Mouse (Mus musculus) stomach, embryonic 14.5 days (tissue): ENCODE data around the gene Mbtd1. TPM values are rescaled to one million over a fixed set of nuclear protein-coding genes. Genes with fewer than 3 reads are reported as not detected.

ENCODE experiments used
- ATAC-seq: fragments of 200-750 bp; cut with Nextera tagmentation; 2 replicates; pipeline ENCODE4 v1.8.0; 2017; ENCODE audit warnings: low read depth, moderate TSS enrichment; ENCODE audit not compliant: insufficient number of reproducible peaks, insufficient read depth, low FRiP score
- H3K27ac ChIP-seq: fragments of 300-500 bp; sonication (generic); 2 replicates; pipeline ENCODE4 v1.5.1; 2014; ENCODE audit warnings: mild to moderate bottlenecking, low read length, moderate library complexity, mixed read lengths
- H3K27me3 ChIP-seq: fragments of 300-500 bp; sonication (generic); 2 replicates; pipeline ENCODE4 v1.6.1; 2014; ENCODE audit warnings: low read length, control low read depth, mixed read lengths; ENCODE audit not compliant: control insufficient read depth, insufficient read depth
- H3K36me3 ChIP-seq: fragments of 300-500 bp; sonication (generic); 2 replicates; pipeline ENCODE4 v1.6.1; 2014; ENCODE audit warnings: mild to moderate bottlenecking, control low read depth, low read length, moderate library complexity, mixed read lengths; ENCODE audit not compliant: control insufficient read depth, insufficient read depth
- H3K4me1 ChIP-seq: fragments of 300-500 bp; sonication (generic); 2 replicates; pipeline ENCODE4 v1.6.1; 2014; ENCODE audit warnings: low read length, control low read depth, mixed read lengths; ENCODE audit not compliant: control insufficient read depth, insufficient read depth
- H3K4me2 ChIP-seq: fragments of 300-500 bp; sonication (generic); replicated peaks from 2 replicates; pipeline ENCODE4 v1.6.1; 2014; ENCODE audit warnings: low read depth, low read length, control low read depth
- H3K4me3 ChIP-seq: fragments of 300-500 bp; sonication (generic); 2 replicates; pipeline ENCODE4 v1.5.1; 2014; ENCODE audit warnings: low read depth, low read length, control low read depth
- H3K9ac ChIP-seq: fragments of 300-500 bp; sonication (generic); replicated peaks from 2 replicates; pipeline ENCODE4 v1.6.1; 2014; ENCODE audit warnings: low read depth, mild to moderate bottlenecking, control low read depth, low read length, moderate library complexity, mixed read lengths
- H3K9me3 ChIP-seq: fragments of 300-500 bp; sonication (generic); 2 replicates; pipeline ENCODE4 v1.6.1; 2016; ENCODE audit warnings: low read depth, low read length, control low read depth; ENCODE audit not compliant: control insufficient read depth
- WGBS: fragments of 180-500 bp; shearing (Covaris S2); extraction: QIAGEN DNeasy Blood & Tissue Kit; methylation state at CpG from one replicate; pipeline ENCODE4 v1.1.7; 2014; 5-methylcytosine and 5-hydroxymethylcytosine counted together
- polyA plus RNA-seq: library from polyadenylated mRNA; unstranded; fragments of >200 nt; fragmentation: Nextera tagmentation; extraction: Ambion mirVana; gene quantifications from 2 replicates; pipeline ENCODE4 v1.2.1, GENCODE M21; 2014

Gene Mbtd1
- polyA plus RNA-seq, 1 experiment from 2014 or later, result 31.1 TPM

DNA sequence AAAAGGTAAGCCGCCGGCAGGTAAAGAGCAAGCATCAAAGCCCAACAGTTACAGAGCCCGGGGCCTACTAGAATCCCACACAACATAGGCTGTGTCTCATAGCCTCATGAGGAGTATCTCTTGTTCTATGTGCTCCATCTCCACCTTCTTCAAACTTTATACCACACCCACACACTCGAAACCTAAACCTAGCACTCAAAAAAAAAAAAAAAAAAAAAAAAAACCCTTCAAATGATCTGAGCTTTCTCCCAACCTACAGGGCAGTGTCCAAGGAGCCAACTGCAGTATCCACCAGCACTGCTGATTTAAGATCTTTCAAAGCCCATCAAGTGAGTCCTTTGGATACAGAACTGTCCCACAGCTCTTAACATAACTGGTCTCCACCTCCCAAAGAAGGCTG, 1.6 kb upstream of the Mbtd1 start:
- H3K4me3 ChIP-seq, result peak overlapping the region; percentile 97; the same call in 1 of the 2 replicates
- H3K4me1 ChIP-seq, result peaks cover 26% of the 10 kb centered on the region
- peak overlapping the region; percentile 53; the same call in 1 of the 2 replicates for H3K4me2 ChIP-seq
- H3K27ac ChIP-seq, result no peak overlapping the region
- no peak overlapping the region for H3K9ac ChIP-seq
- no peaks in the 10 kb centered on the region for H3K9me3 ChIP-seq
- H3K36me3 ChIP-seq, result peaks cover 7% of the 10 kb centered on the region
- WGBS, result 83% methylated on average over 4 of the region's 4 CpGs
- H3K27me3 ChIP-seq, result no peaks in the 10 kb centered on the region
- ATAC-seq, result no peak

DNA sequence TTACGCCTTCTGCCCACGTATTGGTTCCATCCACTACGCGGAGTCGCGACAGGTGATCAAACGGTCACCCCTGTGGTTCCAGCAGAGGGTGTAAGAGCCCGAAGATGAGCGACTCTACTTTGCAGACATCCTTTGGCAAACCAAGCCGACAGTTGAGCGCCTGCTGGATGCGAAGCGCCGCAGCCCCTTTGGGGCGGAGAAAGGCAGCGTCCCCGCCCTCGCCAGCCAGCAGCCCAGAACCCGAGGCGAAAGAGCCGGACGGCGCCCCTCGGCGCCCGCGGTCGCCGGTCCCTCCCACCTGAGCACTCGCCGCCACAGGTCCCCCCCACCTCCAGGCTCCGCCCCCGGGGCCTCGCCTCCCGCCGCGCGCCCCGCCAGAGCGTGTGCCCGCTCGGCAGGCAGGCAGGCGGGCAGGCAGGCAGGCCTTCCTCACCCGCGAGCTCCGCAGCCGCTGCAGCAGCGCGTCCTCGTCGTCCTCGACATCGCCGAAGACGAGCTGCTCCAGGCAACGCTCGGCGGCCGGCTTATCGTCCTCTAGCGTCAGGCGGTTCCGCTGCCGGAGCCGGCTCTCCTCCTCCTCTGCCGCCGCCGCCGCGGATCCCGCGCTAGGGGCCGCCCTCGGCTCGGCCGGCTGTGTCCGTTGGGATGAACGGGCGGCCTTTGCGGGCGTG, 616 bp upstream of the Mbtd1 start:
- Histone ChIP-seq H3K4me3 (peak overlapping the region; percentile 97), H3K27ac (peak overlapping the region; percentile 95), H3K4me2 (peak overlapping the region; percentile 53), H3K36me3 (peaks cover 2% of the 10 kb centered on the region), H3K27me3 (no peaks in the 10 kb centered on the region), H3K4me1 (peaks cover 30% of the 10 kb centered on the region), H3K9ac (peak overlapping the region; percentile 93), H3K9me3 (no peaks in the 10 kb centered on the region)
- ATAC-seq, result peak; percentile 49
- under 1% methylated on average over 75 of the region's 81 CpGs for WGBS

DNA sequence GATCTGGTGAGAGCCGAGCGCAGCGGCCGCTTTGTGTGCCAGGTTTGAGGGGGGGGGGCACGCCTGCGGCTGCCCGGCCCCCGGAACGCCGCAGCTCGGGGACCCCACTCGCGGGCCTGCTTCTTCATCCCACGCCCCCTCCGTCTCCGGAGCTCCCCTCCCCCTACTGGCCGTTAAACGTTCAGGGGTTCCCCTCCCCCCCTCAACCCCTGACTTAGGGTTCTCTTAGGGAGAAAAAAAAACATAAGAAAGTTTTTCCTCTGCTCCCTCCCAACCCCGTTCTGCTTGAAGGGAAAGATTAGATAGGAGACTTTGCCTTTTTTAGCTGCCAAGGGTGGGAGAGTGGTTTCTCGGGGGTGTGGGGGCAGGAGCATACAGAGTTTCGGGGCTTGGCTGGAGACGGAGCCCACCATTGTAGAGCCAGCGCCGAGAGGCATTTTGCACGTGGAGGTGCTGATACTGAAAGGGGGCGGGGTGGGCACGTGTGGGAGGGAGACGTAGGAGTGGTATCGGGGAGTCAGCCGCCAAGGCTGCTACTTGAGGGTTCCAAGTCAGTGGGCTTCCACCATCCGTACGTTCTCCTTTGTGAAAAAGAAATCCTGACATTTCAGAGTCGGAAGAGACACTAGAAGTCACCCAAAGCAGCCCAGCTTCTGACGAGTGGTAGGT, 893 bp downstream of the Mbtd1 start:
- H3K27ac ChIP-seq, result peak overlapping the region; percentile 95
- peak overlapping the region; percentile 97 for H3K4me3 ChIP-seq
- H3K36me3 ChIP-seq, result peaks cover 2% of the 10 kb centered on the region
- peak overlapping the region; percentile 90 for H3K4me2 ChIP-seq
- H3K9ac ChIP-seq, result peak overlapping the region; percentile 93
- H3K27me3 ChIP-seq, result no peaks in the 10 kb centered on the region
- peaks cover 30% of the 10 kb centered on the region for H3K4me1 ChIP-seq
- H3K9me3 ChIP-seq, result no peaks in the 10 kb centered on the region
- ATAC-seq, result no peak
- WGBS, result 2% methylated on average over 32 of the region's 34 CpGs

DNA sequence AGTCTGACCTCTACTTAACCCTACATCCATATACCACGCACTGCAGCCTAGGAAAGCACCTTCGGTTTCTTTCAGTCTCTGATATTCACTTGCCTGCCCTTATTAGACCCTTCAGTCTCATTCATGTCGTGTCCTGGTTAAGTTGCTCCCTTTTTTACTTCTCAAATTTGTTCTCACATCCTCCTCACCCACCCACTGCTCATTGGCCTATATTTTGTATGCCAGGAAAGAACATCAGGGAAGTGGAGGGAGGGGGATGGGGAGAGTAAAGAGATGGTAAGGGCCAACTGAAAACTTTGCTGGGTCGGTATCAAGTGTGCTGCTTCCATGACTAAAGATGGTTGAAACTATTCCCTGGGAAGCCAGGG, 1.4 kb downstream of the Mbtd1 start:
- H3K36me3 ChIP-seq, result peaks cover 5% of the 10 kb centered on the region

DNA sequence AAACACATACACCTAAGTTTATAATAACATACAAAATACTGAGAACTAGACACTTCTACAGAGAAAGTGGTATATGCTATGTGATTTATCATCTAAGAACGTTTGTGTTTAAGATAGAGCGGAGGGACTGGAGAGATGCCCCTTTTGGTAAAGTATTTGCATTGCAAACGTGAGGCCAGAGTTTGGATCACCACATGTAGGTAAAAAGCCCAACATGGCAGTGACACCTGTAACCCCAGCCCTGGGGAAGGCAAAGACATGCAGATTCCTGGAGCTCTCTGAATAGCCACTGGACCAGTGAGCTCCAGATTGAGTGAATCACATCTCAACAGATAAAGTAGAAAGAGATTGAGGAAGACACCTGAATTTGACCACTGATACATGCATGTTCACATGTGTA, 12.1 kb downstream of the Mbtd1 start:
- Histone ChIP-seq H3K9me3 (no peaks in the 10 kb centered on the region), H3K4me1 (no peaks in the 10 kb centered on the region), H3K27ac (no peak overlapping the region), H3K4me3 (no peak overlapping the region), H3K36me3 (peaks cover 11% of the 10 kb centered on the region), H3K4me2 (no peak overlapping the region), H3K9ac (no peak overlapping the region), H3K27me3 (no peaks in the 10 kb centered on the region)
- ATAC-seq, result no peak
- WGBS, result 69% methylated on average over 3 of the region's 3 CpGs

More for the DNA sequence above, 1.4 kb downstream of the Mbtd1 start:
- no peaks in the 10 kb centered on the region for H3K27me3 ChIP-seq
- peak overlapping the region; percentile 95; the same call in 1 of the 2 replicates for H3K27ac ChIP-seq
- H3K9ac ChIP-seq, result peak overlapping the region; percentile 93
- ATAC-seq, result no peak
- peaks cover 30% of the 10 kb centered on the region for H3K4me1 ChIP-seq
- H3K4me2 ChIP-seq, result peak overlapping the region; percentile 90
- 5% methylated on average over 4 of the region's 4 CpGs for WGBS
- H3K4me3 ChIP-seq, result peak overlapping the region; percentile 97
- no peaks in the 10 kb centered on the region for H3K9me3 ChIP-seq

DNA sequence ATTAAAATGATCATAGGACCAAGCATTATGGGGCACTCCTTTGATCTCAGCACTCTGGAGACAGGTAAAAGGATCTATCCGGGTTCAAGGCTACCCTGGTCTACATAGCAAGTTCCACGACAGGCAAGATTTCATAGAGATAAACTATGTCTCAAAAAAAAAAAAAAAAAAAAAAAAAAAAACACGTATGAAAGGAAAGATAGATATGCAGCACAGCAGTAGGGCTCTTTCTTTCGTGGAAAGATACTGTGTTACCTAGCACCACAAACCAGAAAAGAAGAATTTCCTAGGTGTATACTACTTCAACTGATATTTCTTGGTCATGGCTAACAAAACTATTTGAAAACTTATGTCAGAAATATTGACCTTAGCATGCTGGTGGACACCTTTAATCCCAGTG, 21.2 kb downstream of the Mbtd1 start:
- peaks cover 33% of the 10 kb centered on the region for H3K36me3 ChIP-seq
- 83% methylated on average over 4 of the region's 4 CpGs for WGBS
- no peak overlapping the region for H3K4me3 ChIP-seq
- no peaks in the 10 kb centered on the region for H3K4me1 ChIP-seq
- no peak for ATAC-seq
- H3K27ac ChIP-seq, result no peak overlapping the region
- H3K9me3 ChIP-seq, result no peaks in the 10 kb centered on the region
- no peak overlapping the region for H3K9ac ChIP-seq
- H3K4me2 ChIP-seq, result no peak overlapping the region
- H3K27me3 ChIP-seq, result no peaks in the 10 kb centered on the region

DNA sequence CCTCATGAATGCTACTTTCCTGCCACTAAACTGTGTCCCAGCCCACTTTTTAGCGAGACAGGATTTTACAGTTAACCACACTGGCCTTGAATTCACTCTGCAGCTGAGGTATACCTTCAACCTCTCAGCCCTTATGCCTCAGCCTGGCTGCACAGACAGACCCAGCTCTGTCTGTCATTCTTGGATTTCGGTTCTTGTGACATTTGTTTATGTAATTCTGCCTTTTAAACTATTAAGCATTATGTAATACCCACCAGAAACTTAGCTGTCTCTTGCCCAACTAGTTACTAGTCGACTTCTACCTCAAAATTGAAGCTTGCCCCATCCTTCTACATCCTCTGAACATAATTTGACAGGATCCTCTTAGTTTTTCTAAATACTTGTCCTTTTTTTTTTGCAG, 22.2 kb downstream of the Mbtd1 start:
- 65% methylated on average over 3 of the region's 3 CpGs for WGBS
- H3K27ac ChIP-seq, result no peak overlapping the region
- H3K4me2 ChIP-seq, result no peak overlapping the region
- no peaks in the 10 kb centered on the region for H3K27me3 ChIP-seq
- H3K36me3 ChIP-seq, result peaks cover 37% of the 10 kb centered on the region
- no peak overlapping the region for H3K4me3 ChIP-seq
- no peaks in the 10 kb centered on the region for H3K9me3 ChIP-seq
- no peaks in the 10 kb centered on the region for H3K4me1 ChIP-seq
- ATAC-seq, result no peak
- no peak overlapping the region for H3K9ac ChIP-seq

DNA sequence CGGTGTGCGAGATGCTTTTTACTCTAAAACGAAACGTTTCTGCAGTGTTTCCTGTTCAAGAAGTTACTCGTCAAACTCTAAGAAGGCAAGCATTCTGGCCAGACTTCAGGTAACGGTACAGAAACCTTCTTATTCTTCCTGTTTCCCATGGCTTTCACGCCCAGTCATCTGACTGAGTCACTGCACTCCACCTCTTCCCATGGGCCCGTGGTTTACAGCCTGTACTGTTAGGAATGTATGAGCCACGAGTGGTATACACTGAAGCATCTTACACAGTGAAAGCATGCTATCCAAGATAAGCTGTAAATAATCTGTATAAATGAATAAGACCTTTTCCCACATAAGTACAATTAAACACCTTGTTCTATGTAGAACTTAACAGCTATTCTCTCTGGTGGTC, 23.2 kb downstream of the Mbtd1 start:
- Histone ChIP-seq H3K4me1 (no peaks in the 10 kb centered on the region), H3K36me3 (peaks cover 42% of the 10 kb centered on the region), H3K27ac (no peak overlapping the region), H3K9ac (no peak overlapping the region), H3K4me3 (no peak overlapping the region), H3K4me2 (no peak overlapping the region), H3K27me3 (no peaks in the 10 kb centered on the region), H3K9me3 (no peaks in the 10 kb centered on the region)
- 89% methylated on average over 9 of the region's 9 CpGs for WGBS
- ATAC-seq, result no peak
